Mouse (Mus musculus): ENCODE measurements around the gene Disp2. TPM values are rescaled to one million over a fixed set of nuclear protein-coding genes. Genes with fewer than 3 reads are reported as not detected.

Disp2 gene
- polyA plus RNA-seq, 1 experiment from 2014 or later, result 0.59 TPM

GRCm38 (mm10) chr2:118743261-118743943 lies 36.1 kb upstream of the Disp2 start:
- ATAC-seq (ENCODE audit: insufficient read depth) (no peak), DNase-seq (peak; percentile 88)
- H3K4me2 ChIP-seq, result no peak overlapping the region
- H3K9me3 ChIP-seq (ENCODE audit: low read depth, low read length), result no peaks in the 10 kb centered on the region
- H3K4me1 ChIP-seq (ENCODE audit: insufficient read depth), result peaks cover 8% of the 10 kb centered on the region; the same call in 1 of the 2 replicates
- TF ChIP-seq CTCF (IDR thresholded peaks at IDR 0.05; ENCODE audit: low read depth), result peak; percentile 89
- no peak overlapping the region for H3K27ac ChIP-seq (ENCODE audit: low read depth)
- no peaks in the 10 kb centered on the region for H3K36me3 ChIP-seq (ENCODE audit: insufficient read depth)
- no peak overlapping the region for H3K4me3 ChIP-seq (ENCODE audit: low read depth, low read length)
- 26% methylated on average over 8 of the region's 8 CpGs for WGBS
- H3K9ac ChIP-seq, result no peak overlapping the region
- H3K27me3 ChIP-seq (ENCODE audit: insufficient read depth, low read length), result peaks cover 9% of the 10 kb centered on the region

GRCm38 (mm10) chr2:118744621-118745020 lies 34.9 kb upstream of the Disp2 start:
- Histone ChIP-seq H3K4me3 (ENCODE audit: low read depth, low read length) (no peak overlapping the region), H3K9me3 (ENCODE audit: low read depth, low read length) (no peaks in the 10 kb centered on the region), H3K9ac (no peak overlapping the region), H3K4me1 (ENCODE audit: insufficient read depth) (peaks cover 10% of the 10 kb centered on the region; the same call in 1 of the 2 replicates), H3K4me2 (peak overlapping the region; percentile 91), H3K27me3 (ENCODE audit: insufficient read depth, low read length) (peaks cover 9% of the 10 kb centered on the region), H3K27ac (ENCODE audit: low read depth) (no peak overlapping the region), H3K36me3 (ENCODE audit: insufficient read depth) (no peaks in the 10 kb centered on the region)
- no peak for TF ChIP-seq CTCF (IDR thresholded peaks at IDR 0.05; ENCODE audit: low read depth)
- WGBS, result 9% methylated on average over 7 of the region's 7 CpGs
- no peak for DNase-seq
- ATAC-seq (ENCODE audit: insufficient read depth), result no peak

- Histone ChIP-seq H3K4me2 (peak within 1 kb of the TSS; percentile 91), H3K27me3 (ENCODE audit: insufficient read depth, low read length) (peaks cover 9% of the 10 kb centered on the region), H3K27ac (ENCODE audit: low read depth) (peak within 1 kb of the TSS; percentile 38; the same call in 1 of the 2 replicates), H3K36me3 (ENCODE audit: insufficient read depth) (0 out of 2 replicates have a peak, but pooled peaks cover 5% of the 10 kb centered on the region), H3K9ac (peak within 1 kb of the TSS; percentile 80), H3K4me3 (ENCODE audit: low read depth, low read length) (peak within 1 kb of the TSS; percentile 76), H3K4me1 (ENCODE audit: insufficient read depth) (peaks cover 11% of the 10 kb centered on the region), H3K9me3 (ENCODE audit: low read depth, low read length) (no peaks in the 10 kb centered on the region)
- 0% methylated on average over 52 of the region's 57 CpGs for WGBS
- peak; percentile 92 for ATAC-seq (ENCODE audit: insufficient read depth)
- TF ChIP-seq CTCF (IDR thresholded peaks at IDR 0.05; ENCODE audit: low read depth), result no peak
- DNase-seq, result peak; percentile 96
Observed at GRCm38 (mm10) chr2:118745232-118745884, 34.2 kb upstream of the Disp2 start, which contains the start of gene Inafm2. Gene Inafm2 (plus strand): TSS chr2:118745758.

- peak overlapping the region; percentile 80 for H3K9ac ChIP-seq
- under 1% methylated on average over 106 of the region's 113 CpGs for WGBS
- H3K27me3 ChIP-seq (ENCODE audit: insufficient read depth, low read length), result peaks cover 9% of the 10 kb centered on the region
- H3K36me3 ChIP-seq (ENCODE audit: insufficient read depth), result 0 out of 2 replicates have a peak, but pooled peaks cover 6% of the 10 kb centered on the region
- DNase-seq (peak; percentile 55), ATAC-seq (ENCODE audit: insufficient read depth) (peak; percentile 53)
- peak overlapping the region; percentile 91 for H3K4me2 ChIP-seq
- peaks cover 11% of the 10 kb centered on the region for H3K4me1 ChIP-seq (ENCODE audit: insufficient read depth)
- peak overlapping the region; percentile 38; the same call in 1 of the 2 replicates for H3K27ac ChIP-seq (ENCODE audit: low read depth)
- no peak for TF ChIP-seq CTCF (IDR thresholded peaks at IDR 0.05; ENCODE audit: low read depth)
- peak overlapping the region; percentile 76 for H3K4me3 ChIP-seq (ENCODE audit: low read depth, low read length)
- no peaks in the 10 kb centered on the region for H3K9me3 ChIP-seq (ENCODE audit: low read depth, low read length)
Observed at GRCm38 (mm10) chr2:118745915-118746901, 33.3 kb upstream of the Disp2 start.

- Histone ChIP-seq H3K9me3 (ENCODE audit: low read depth, low read length) (no peaks in the 10 kb centered on the region), H3K27ac (ENCODE audit: low read depth) (no peak overlapping the region), H3K9ac (no peak overlapping the region), H3K4me2 (peak overlapping the region; percentile 91), H3K4me3 (ENCODE audit: low read depth, low read length) (peak overlapping the region; percentile 76), H3K27me3 (ENCODE audit: insufficient read depth, low read length) (peaks cover 9% of the 10 kb centered on the region), H3K4me1 (ENCODE audit: insufficient read depth) (peaks cover 14% of the 10 kb centered on the region), H3K36me3 (ENCODE audit: insufficient read depth) (0 out of 2 replicates have a peak, but pooled peaks cover 6% of the 10 kb centered on the region)
- WGBS, result 23% methylated on average over 10 of the region's 10 CpGs
- DNase-seq (peak; percentile 85), ATAC-seq (ENCODE audit: insufficient read depth) (no peak)
- no peak for TF ChIP-seq CTCF (IDR thresholded peaks at IDR 0.05; ENCODE audit: low read depth)
Observed at GRCm38 (mm10) chr2:118747301-118747960, 32.1 kb upstream of the Disp2 start.

GRCm38 (mm10) chr2:118749341-118749884 lies 30.1 kb upstream of the Disp2 start:
- Histone ChIP-seq H3K27me3 (ENCODE audit: insufficient read depth, low read length) (peaks cover 1% of the 10 kb centered on the region; the same call in 1 of the 2 replicates), H3K9me3 (ENCODE audit: low read depth, low read length) (no peaks in the 10 kb centered on the region), H3K4me1 (ENCODE audit: insufficient read depth) (peaks cover 14% of the 10 kb centered on the region), H3K36me3 (ENCODE audit: insufficient read depth) (0 out of 2 replicates have a peak, but pooled peaks cover 6% of the 10 kb centered on the region), H3K27ac (ENCODE audit: low read depth) (no peak overlapping the region), H3K4me2 (no peak overlapping the region), H3K9ac (0 out of 2 replicates have a peak overlapping the region, but pooled peaks have one; percentile 7), H3K4me3 (ENCODE audit: low read depth, low read length) (no peak overlapping the region)
- 51% methylated on average over 10 of the region's 10 CpGs for WGBS
- peak; percentile 24 for DNase-seq
- no peak for TF ChIP-seq CTCF (IDR thresholded peaks at IDR 0.05; ENCODE audit: low read depth)
- no peak for ATAC-seq (ENCODE audit: insufficient read depth)
